Mouse (Mus musculus) intestine, embryonic 15.5 days (tissue): ENCODE measurements around the gene BC024978. TPM values are rescaled to one million over a fixed set of nuclear protein-coding genes. Genes with fewer than 3 reads are reported as not detected.

Experiments used
- ATAC-seq: fragments of 200-750 bp; cut with Nextera tagmentation; 2 replicates; pipeline ENCODE4 v1.8.0; 2017; ENCODE audit warnings: moderate TSS enrichment, moderate library complexity
- H3K27ac ChIP-seq: fragments of 300-500 bp; sonication (generic); 2 replicates; pipeline ENCODE4 v1.5.1; 2015; ENCODE audit warnings: mild to moderate bottlenecking, inconsistent platforms
- H3K27me3 ChIP-seq: fragments of 300-500 bp; sonication (generic); replicated peaks from 2 replicates; pipeline ENCODE4 v1.6.1; 2015; ENCODE audit warnings: inconsistent platforms
- H3K36me3 ChIP-seq: fragments of 300-500 bp; sonication (generic); 2 replicates; pipeline ENCODE4 v1.6.1; 2015; ENCODE audit warnings: inconsistent platforms
- H3K4me1 ChIP-seq: fragments of 300-500 bp; sonication (generic); replicated peaks from 2 replicates; pipeline ENCODE4 v1.6.1; 2015; ENCODE audit warnings: inconsistent platforms
- H3K4me2 ChIP-seq: fragments of 300-500 bp; sonication (generic); replicated peaks from 2 replicates; pipeline ENCODE4 v1.6.1; 2015; ENCODE audit warnings: mild to moderate bottlenecking, inconsistent platforms
- H3K4me3 ChIP-seq: fragments of 300-500 bp; sonication (generic); replicated peaks from 2 replicates; pipeline ENCODE4 v1.5.1; 2015; ENCODE audit warnings: inconsistent platforms
- H3K9ac ChIP-seq: fragments of 300-500 bp; sonication (generic); 2 replicates; pipeline ENCODE4 v1.6.1; 2015; ENCODE audit warnings: inconsistent platforms
- H3K9me3 ChIP-seq: fragments of 300-500 bp; sonication (generic); 2 replicates; pipeline ENCODE4 v1.6.1; 2016; ENCODE audit warnings: inconsistent platforms
- WGBS: fragments of 180-500 bp; shearing (Covaris S2); methylation state at CpG from one replicate; pipeline ENCODE4 v1.1.7; 2015; 5-methylcytosine and 5-hydroxymethylcytosine counted together
- polyA plus RNA-seq: library from polyadenylated mRNA; unstranded; fragments of >200 nt; fragmentation: Nextera tagmentation; extraction: Ambion mirVana; gene quantifications from 2 replicates; pipeline ENCODE4 v1.2.1, GENCODE M21; 2015

Gene BC024978
- polyA plus RNA-seq, 1 experiment from 2014 or later: 3.0 TPM

DNA sequence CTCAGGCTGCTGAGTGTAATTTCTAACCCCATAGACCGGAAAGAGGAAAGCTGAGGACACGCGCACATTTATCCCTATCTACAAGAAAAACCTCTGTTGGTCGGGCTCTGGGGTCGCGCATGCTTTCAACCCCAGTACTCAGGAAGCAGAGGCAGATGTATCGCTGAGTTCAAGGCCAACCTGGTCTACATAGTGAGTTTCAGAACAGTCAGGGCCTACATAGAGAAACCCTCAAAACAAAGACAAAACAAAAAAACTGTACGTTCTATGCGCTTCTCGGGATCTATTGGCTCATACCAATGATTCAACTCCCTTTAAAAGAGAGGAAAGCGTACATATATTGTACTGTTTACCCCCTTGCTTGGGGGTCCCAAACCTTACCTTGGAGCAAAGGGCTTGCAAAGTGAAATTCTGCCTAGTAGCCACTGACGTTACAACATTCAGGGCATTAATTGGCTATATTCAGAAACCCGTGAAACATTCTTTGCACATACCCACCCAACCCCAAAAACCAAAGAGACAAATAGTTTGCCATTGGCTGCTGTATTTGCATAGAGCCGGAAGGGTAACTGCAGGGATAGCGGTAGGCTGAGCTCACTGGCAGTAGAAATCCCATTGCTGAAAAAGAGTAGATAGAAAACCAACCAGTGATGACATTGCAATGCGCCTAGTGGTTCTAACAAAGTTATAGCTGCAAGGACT lies 16.2 kb upstream of the BC024978 start:
- ATAC-seq: no peak
- Histone ChIP-seq H3K4me3 (peak overlapping the region; percentile 74), H3K4me1 (peaks cover 13% of the 10 kb centered on the region; the same call in 1 of the 2 replicates), H3K4me2 (peak overlapping the region; percentile 62), H3K9me3 (no peaks in the 10 kb centered on the region), H3K27me3 (no peaks in the 10 kb centered on the region), H3K27ac (peak overlapping the region; percentile 65), H3K36me3 (no peaks in the 10 kb centered on the region), H3K9ac (peak overlapping the region; percentile 36; the same call in 1 of the 2 replicates)
- 42% methylated on average over 16 of the region's 16 CpGs for WGBS

DNA sequence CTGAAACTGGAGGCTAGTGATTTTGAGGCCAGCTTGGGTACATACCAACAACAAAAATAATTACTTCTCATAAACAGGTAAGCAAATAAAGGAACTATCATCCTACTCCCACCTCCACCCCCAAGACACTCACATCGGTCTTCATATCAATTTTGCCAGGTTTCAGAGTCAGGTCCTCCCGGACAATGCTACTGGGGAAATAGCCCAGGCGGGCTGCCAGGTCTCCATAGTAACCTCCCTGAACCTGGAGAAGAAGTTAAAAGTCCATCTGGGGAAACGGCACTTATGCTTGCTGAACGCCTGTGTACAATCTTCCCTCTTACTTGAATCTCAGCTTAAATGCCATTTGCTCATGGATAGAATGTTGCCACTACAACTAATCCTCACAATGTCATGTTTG lies 15.5 kb upstream of the BC024978 start:
- ATAC-seq: no peak
- Histone ChIP-seq H3K4me1 (peaks cover 13% of the 10 kb centered on the region; the same call in 1 of the 2 replicates), H3K9ac (no peak overlapping the region; the same call in 1 of the 2 replicates), H3K27ac (no peak overlapping the region; the same call in 1 of the 2 replicates), H3K36me3 (peaks cover 4% of the 10 kb centered on the region), H3K27me3 (no peaks in the 10 kb centered on the region), H3K9me3 (no peaks in the 10 kb centered on the region), H3K4me3 (no peak overlapping the region), H3K4me2 (no peak overlapping the region; the same call in 1 of the 2 replicates)
- 40% methylated on average over 5 of the region's 5 CpGs for WGBS

DNA sequence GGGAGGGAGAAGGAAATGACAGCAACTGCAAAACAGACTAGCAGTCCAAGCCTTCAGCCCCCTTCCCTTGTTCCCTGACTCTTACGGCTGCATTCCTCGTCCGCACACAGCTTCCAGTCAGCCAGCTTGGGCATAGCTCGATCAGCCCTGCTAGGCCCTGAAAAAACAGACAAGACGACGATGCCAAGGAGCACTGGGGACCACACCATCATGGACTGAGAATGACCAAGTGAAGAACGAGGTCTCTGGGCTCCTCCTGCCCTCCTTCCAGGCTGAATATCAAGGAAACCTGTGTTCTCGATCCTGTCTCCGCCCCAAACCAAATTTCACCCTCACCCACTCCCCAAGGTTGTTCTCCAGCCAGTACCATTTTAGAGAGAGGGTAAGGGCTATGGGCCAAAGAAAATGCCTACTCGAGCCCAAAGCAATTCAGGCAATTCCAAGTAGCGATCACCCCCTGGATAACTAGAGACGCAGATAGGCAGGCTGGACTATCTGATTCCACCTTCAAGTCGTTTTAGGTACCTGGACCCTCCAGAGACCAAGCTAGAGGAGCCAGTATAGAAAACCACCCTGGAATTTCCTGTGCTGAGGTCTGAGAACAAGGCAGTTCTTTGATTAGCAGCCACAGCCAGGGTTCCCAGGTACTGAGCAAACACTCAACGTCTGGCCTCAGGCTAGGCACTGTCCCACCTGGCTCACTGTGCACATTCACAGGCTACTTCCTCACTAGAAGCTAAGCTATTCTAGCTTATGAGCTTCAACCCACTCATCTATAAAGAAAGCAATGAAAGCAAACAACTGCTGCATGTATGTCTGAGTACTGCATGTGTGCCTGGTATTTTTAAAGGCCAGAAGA lies 14.5 kb upstream of the BC024978 start, which contains the start of the genes Gm21983 and Mia:
Gene Gm21983, minus strand, starts transcription at position 250 of the 859 bp plus-strand sequence.
Gene Mia, minus strand, starts transcription at position 321 of the 859 bp plus-strand sequence.
- H3K4me3 ChIP-seq: no peak within 1 kb of the TSS
- H3K4me1 ChIP-seq: peaks cover 13% of the 10 kb centered on the region; the same call in 1 of the 2 replicates
- H3K27ac ChIP-seq: peak within 1 kb of the TSS; percentile 22
- ATAC-seq: no peak
- no peaks in the 10 kb centered on the region for H3K27me3 ChIP-seq
- H3K9ac ChIP-seq: peak within 1 kb of the TSS; percentile 26
- peaks cover 14% of the 10 kb centered on the region for H3K36me3 ChIP-seq
- no peaks in the 10 kb centered on the region for H3K9me3 ChIP-seq
- no peak within 1 kb of the TSS; the same call in 1 of the 2 replicates for H3K4me2 ChIP-seq
- 68% methylated on average over 14 of the region's 14 CpGs for WGBS

DNA sequence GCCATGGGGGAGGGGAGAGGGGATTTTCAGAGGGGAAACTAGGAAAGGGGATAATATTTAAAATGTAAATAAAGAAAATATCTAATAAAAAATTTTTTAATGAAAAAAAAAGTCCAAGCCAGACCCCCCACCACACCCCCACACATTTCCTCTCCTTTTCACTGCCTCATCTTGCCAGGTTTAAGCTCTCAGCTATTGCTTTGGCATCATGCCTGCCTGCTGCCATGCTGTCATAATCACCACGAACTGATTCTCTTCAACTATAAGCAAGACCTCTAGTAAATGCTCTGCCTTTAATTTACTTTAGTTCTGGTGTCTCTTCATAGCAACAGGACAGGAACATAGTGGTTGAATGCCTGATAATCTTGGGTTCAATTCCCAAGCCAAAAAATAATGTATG lies 13.1 kb upstream of the BC024978 start:
- WGBS: 77% methylated on average over 1 of the region's 1 CpGs
- no peak overlapping the region for H3K9ac ChIP-seq
- ATAC-seq: no peak

DNA sequence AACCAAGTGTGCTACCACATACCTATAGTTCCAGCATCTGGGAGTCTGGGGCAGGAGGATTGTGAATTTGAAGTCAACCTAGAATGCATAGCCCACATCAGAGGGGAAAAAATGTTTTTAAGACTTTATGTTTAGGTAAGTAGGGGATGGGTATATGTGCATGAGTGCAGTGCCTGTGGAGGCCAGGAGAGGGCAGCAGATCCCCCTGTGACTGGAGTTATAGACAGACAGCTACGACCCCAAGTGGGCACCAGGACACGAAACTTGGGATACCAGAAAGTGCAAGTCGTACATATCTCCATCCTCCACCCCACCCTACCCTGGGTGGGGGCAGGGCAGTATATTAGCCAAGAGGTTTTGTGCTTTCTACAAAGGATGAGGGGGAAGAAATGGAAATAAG lies 10.6 kb upstream of the BC024978 start:
- no peak overlapping the region for H3K4me2 ChIP-seq
- H3K36me3 ChIP-seq: peaks cover 46% of the 10 kb centered on the region
- no peak overlapping the region for H3K27ac ChIP-seq
- no peak for ATAC-seq
- no peaks in the 10 kb centered on the region for H3K27me3 ChIP-seq
- WGBS: 64% methylated on average over 3 of the region's 3 CpGs
- 0 out of 2 replicates have a peak, but pooled peaks cover 6% of the 10 kb centered on the region for H3K4me1 ChIP-seq
- no peak overlapping the region for H3K4me3 ChIP-seq
- no peaks in the 10 kb centered on the region for H3K9me3 ChIP-seq
- no peak overlapping the region for H3K9ac ChIP-seq

More for the DNA sequence above, 13.1 kb upstream of the BC024978 start:
- Histone ChIP-seq H3K27me3 (no peaks in the 10 kb centered on the region), H3K4me3 (no peak overlapping the region), H3K4me2 (no peak overlapping the region), H3K27ac (no peak overlapping the region), H3K4me1 (peaks cover 13% of the 10 kb centered on the region; the same call in 1 of the 2 replicates), H3K36me3 (peaks cover 28% of the 10 kb centered on the region), H3K9me3 (no peaks in the 10 kb centered on the region)

DNA sequence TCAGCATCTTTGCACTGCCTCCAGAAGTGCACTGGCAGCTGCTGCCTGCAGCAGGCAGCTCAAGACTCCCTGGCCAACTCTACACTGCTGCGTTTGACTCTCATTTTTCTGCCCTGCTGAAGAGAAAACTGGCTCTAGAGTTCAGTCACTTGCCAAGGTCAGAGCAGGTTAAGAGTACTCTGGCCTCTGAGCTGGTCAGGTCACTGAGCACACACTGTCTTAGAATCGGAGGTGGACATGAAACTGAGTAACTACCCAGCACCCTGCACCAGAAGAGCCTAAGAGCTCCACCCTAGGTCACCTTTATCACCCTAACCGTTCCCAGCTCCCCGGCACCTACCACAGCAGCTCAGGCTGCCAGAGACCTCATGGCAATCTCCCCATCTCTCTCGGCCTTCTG lies 9.6 kb upstream of the BC024978 start:
- H3K27me3 ChIP-seq: no peaks in the 10 kb centered on the region
- WGBS: 93% methylated on average over 5 of the region's 5 CpGs
- H3K27ac ChIP-seq: no peak overlapping the region
- no peaks in the 10 kb centered on the region for H3K9me3 ChIP-seq
- no peak overlapping the region for H3K4me3 ChIP-seq
- no peak overlapping the region for H3K4me2 ChIP-seq
- H3K9ac ChIP-seq: no peak overlapping the region
- no peak for ATAC-seq
- peaks cover 56% of the 10 kb centered on the region for H3K36me3 ChIP-seq
- no peaks in the 10 kb centered on the region for H3K4me1 ChIP-seq

DNA sequence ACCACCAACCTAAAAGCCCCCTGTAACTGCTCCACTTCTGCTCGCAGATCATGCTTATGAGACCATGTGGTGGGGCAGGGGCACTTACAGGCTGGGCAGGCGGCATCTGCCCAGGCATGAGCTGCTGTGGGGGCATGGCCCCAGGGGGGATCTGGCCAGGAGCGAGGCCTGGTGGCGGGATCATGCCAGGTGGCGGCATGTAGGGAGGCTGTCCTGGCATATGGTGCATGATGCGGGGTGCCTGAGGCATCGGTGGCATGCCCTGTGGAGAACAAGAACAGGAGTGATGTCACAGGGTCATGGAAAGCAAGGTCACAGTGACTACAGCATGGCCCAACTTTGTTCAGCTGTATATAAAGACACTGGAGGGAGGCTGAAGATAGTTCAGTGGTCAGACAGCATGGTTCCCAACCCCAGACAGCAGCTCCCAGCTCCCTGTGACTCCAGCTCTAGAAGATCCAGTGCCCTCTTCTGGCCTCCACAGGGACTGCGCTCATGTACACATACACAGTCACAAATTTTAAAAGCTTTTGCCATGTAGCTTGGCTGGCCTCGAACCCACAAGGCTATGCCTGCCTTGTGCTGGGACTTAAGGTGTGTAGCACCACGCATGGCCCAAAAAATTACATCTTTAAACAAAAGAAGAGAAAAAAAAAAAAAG lies 6.2 kb upstream of the BC024978 start:
- H3K9ac ChIP-seq: no peak overlapping the region
- H3K4me3 ChIP-seq: no peak overlapping the region
- 96% methylated on average over 10 of the region's 10 CpGs for WGBS
- H3K4me1 ChIP-seq: peaks cover 7% of the 10 kb centered on the region
- H3K36me3 ChIP-seq: peaks cover 81% of the 10 kb centered on the region
- H3K4me2 ChIP-seq: no peak overlapping the region
- no peak overlapping the region for H3K27ac ChIP-seq
- H3K9me3 ChIP-seq: no peaks in the 10 kb centered on the region
- ATAC-seq: no peak
- H3K27me3 ChIP-seq: no peaks in the 10 kb centered on the region

DNA sequence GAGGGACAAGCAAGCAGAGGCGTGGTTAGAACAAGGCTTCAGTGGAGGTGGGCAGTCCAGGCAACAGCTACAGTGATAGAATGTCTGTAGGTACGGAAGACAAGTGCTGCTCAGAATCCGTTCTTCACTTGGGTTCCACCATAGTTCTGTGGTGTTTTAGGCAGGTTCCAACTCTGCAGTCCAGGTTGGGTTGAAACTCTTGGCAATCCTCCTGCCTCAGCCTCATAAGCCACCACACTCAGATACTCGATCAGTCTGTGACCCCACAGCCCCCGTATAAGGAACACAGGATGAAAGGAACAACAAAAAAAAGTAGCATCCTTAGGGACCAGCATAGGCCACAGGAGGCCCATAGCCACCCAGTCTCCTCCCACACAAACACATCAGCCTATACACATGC lies 3.1 kb upstream of the BC024978 start:
- peaks cover 54% of the 10 kb centered on the region for H3K36me3 ChIP-seq
- no peak for ATAC-seq

DNA sequence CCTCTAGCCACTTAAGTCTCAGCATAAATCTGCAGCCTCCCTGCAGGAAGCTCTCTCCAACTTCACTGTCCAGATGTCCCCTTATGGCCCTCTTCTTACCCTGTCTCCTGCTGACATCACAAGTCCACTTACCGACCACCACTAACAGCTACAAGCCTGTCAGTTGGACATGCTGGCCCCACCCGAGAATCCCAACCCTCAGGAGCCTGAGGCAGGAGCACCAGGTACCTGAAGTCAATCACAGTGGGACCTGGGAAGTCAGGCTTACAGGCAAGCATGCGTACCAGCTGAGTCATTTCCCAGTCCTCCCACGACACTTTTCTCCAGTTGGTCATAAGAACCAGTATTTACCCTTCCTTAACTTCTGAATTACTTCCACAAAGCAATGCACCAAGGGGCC lies 1.9 kb upstream of the BC024978 start:
- peaks cover 48% of the 10 kb centered on the region for H3K36me3 ChIP-seq
- no peak overlapping the region for H3K27ac ChIP-seq
- no peaks in the 10 kb centered on the region for H3K9me3 ChIP-seq
- H3K4me3 ChIP-seq: no peak overlapping the region
- H3K9ac ChIP-seq: no peak overlapping the region
- ATAC-seq: no peak
- peaks cover 13% of the 10 kb centered on the region for H3K4me1 ChIP-seq
- WGBS: 74% methylated on average over 4 of the region's 4 CpGs
- no peaks in the 10 kb centered on the region for H3K27me3 ChIP-seq
- H3K4me2 ChIP-seq: no peak overlapping the region

More for the DNA sequence above, 3.1 kb upstream of the BC024978 start:
- Histone ChIP-seq H3K27ac (no peak overlapping the region), H3K4me3 (no peak overlapping the region), H3K4me2 (no peak overlapping the region), H3K27me3 (no peaks in the 10 kb centered on the region), H3K4me1 (peaks cover 13% of the 10 kb centered on the region), H3K9ac (no peak overlapping the region), H3K9me3 (no peaks in the 10 kb centered on the region)
- 94% methylated on average over 5 of the region's 5 CpGs for WGBS

DNA sequence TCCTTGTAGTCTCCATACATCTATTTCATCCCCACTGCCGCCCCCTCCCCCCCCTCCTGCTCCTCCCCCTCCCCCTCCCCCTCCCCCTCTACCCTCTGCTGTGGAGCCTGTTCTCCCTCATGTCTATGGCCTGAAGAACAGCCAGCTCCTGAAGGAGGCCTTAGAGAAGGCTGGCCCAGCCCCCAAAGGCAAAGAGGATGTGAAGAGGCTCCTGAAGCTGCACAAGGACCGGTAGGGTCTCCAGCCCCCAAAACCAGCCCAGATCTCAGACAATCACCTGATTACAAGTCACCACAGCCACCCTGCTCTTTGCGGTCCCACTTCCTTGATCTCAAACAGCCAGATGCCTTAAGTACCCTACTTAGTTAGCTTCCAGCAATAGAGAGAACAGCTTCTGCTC lies 1.6 kb downstream of the BC024978 start:
- no peak overlapping the region for H3K4me2 ChIP-seq
- H3K4me3 ChIP-seq: no peak overlapping the region
- WGBS: 87% methylated on average over 3 of the region's 3 CpGs
- no peak for ATAC-seq
- H3K4me1 ChIP-seq: peaks cover 13% of the 10 kb centered on the region
- no peaks in the 10 kb centered on the region for H3K27me3 ChIP-seq
- no peaks in the 10 kb centered on the region for H3K9me3 ChIP-seq
- H3K27ac ChIP-seq: no peak overlapping the region; the same call in 1 of the 2 replicates
- H3K36me3 ChIP-seq: peaks cover 13% of the 10 kb centered on the region
- no peak overlapping the region for H3K9ac ChIP-seq

DNA sequence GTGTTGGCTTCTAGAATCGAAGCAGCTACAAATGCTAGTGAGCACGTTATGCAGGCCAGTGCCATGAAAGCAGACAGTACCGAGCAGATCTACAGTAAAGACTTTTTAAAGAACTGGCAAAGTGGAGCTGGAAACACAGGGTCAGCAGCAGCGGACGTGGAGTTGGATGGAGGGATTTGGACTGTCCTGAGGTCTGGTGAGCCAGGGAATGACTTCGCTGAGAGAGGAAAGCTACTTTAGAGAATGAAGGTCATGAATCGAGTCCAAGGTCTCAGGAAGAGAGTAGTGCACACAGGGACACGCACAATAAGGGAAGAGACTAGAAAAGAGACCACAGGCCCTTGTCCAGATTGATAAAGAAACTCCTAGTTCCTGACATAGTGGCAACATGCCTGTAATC lies 2.1 kb downstream of the BC024978 start:
- ATAC-seq: no peak
- H3K9ac ChIP-seq: no peak overlapping the region

DNA sequence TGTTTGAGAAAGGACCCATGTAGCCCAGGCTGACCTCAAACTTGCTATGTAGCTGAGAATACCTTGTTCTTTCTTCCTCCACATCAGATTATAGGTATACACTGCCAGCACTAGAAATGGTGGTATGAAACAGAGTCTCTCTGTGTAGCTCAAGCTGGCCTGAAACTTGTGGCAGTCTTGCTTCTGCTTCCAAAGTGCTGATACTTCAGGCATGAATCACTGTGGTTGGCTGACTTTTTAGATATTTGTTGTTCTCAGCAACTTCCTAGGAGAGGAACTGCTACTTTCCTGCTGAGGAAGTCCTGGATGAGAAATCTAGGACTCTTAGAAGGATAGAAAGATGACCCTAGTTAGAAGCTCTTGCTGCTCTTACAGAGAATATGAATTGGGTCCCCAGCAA lies 2.8 kb downstream of the BC024978 start:
- Histone ChIP-seq H3K4me2 (no peak overlapping the region), H3K4me3 (no peak overlapping the region), H3K27me3 (no peaks in the 10 kb centered on the region), H3K9ac (no peak overlapping the region), H3K27ac (no peak overlapping the region), H3K36me3 (peaks cover 11% of the 10 kb centered on the region; the same call in 1 of the 2 replicates), H3K9me3 (no peaks in the 10 kb centered on the region), H3K4me1 (peaks cover 13% of the 10 kb centered on the region)
- no peak for ATAC-seq

More for the DNA sequence above, 2.1 kb downstream of the BC024978 start:
- Histone ChIP-seq H3K36me3 (peaks cover 9% of the 10 kb centered on the region), H3K9me3 (no peaks in the 10 kb centered on the region), H3K4me1 (peaks cover 13% of the 10 kb centered on the region), H3K27me3 (no peaks in the 10 kb centered on the region), H3K27ac (no peak overlapping the region), H3K4me3 (no peak overlapping the region), H3K4me2 (no peak overlapping the region)
- WGBS: 89% methylated on average over 8 of the region's 8 CpGs
